Mouse (Mus musculus): Measurements from ENCODE around the gene Cyp4f39. TPM values are rescaled to one million over a fixed set of nuclear protein-coding genes. Genes with fewer than 3 reads are reported as not detected.
"Not testable (repeated sequence)": the region's sequence is repeated elsewhere in the genome, so short reads cannot be mapped to it uniquely, and the experiment has no call there.

Cyp4f39 gene
- total RNA-seq, 2 experiments from 2014 or later, result not detected

GRCm38 (mm10) chr17:32470795-32471194 lies 18.3 kb downstream of the Cyp4f39 start:
- no peak for DNase-seq (ENCODE audit: extremely low spot score in 1 of 2, low spot score in 1 of 2)

GRCm38 (mm10) chr17:32472176-32472575 lies 19.7 kb downstream of the Cyp4f39 start:
- no peak for DNase-seq (ENCODE audit: extremely low spot score in 1 of 2, low spot score in 1 of 2)

- DNase-seq (ENCODE audit: extremely low spot score in 1 of 2, low spot score in 1 of 2), result no peak
Observed at GRCm38 (mm10) chr17:32474954-32475560, 22.5 kb downstream of the Cyp4f39 start.

GRCm38 (mm10) chr17:32477204-32477603 lies 24.7 kb downstream of the Cyp4f39 start:
- DNase-seq (ENCODE audit: extremely low spot score in 1 of 2, low spot score in 1 of 2), result no peak

GRCm38 (mm10) chr17:32478727-32479126 lies 26.2 kb downstream of the Cyp4f39 start:
- no peak for DNase-seq (ENCODE audit: extremely low spot score in 1 of 2, low spot score in 1 of 2)

GRCm38 (mm10) chr17:32479554-32480506 lies 27.3 kb downstream of the Cyp4f39 start:
- no peak for DNase-seq (ENCODE audit: extremely low spot score in 1 of 2, low spot score in 1 of 2)

- DNase-seq (ENCODE audit: extremely low spot score in 1 of 2, low spot score in 1 of 2), result no peak
Observed at GRCm38 (mm10) chr17:32481766-32482165, 29.2 kb downstream of the Cyp4f39 start.

GRCm38 (mm10) chr17:32483200-32483599 lies 30.7 kb downstream of the Cyp4f39 start:
- DNase-seq (ENCODE audit: extremely low spot score in 1 of 2, low spot score in 1 of 2), result peak; percentile 55 to 69

- DNase-seq (ENCODE audit: extremely low spot score in 1 of 2, low spot score in 1 of 2), result no peak
Observed at GRCm38 (mm10) chr17:32492349-32492980, 39.9 kb downstream of the Cyp4f39 start.

GRCm38 (mm10) chr17:32494601-32495000 lies 42.1 kb downstream of the Cyp4f39 start:
- peak; percentile 40 to 75 for DNase-seq (ENCODE audit: extremely low spot score in 1 of 2, low spot score in 1 of 2)

GRCm38 (mm10) chr17:32500511-32500910 lies 48.0 kb downstream of the Cyp4f39 start:
- not testable (repeated sequence) for DNase-seq (ENCODE audit: extremely low spot score in 1 of 2, low spot score in 1 of 2)

- no peak for DNase-seq (ENCODE audit: extremely low spot score in 1 of 2, low spot score in 1 of 2)
Observed at GRCm38 (mm10) chr17:32501051-32501450, 48.5 kb downstream of the Cyp4f39 start.

- DNase-seq (ENCODE audit: extremely low spot score in 1 of 2, low spot score in 1 of 2), result no peak
Observed at GRCm38 (mm10) chr17:32503111-32503510, 50.6 kb downstream of the Cyp4f39 start.

- DNase-seq (ENCODE audit: extremely low spot score in 1 of 2, low spot score in 1 of 2), result peak in 1 of 2 experiments; percentile 8
Observed at GRCm38 (mm10) chr17:32505851-32506728, 53.6 kb downstream of the Cyp4f39 start, which contains the start of gene Cyp4f17. TSS of gene Cyp4f17 (plus strand) at chr17:32506050.

- DNase-seq (ENCODE audit: extremely low spot score in 1 of 2, low spot score in 1 of 2), result no peak
Observed at GRCm38 (mm10) chr17:32506729-32507245, 54.3 kb downstream of the Cyp4f39 start.

- DNase-seq (ENCODE audit: extremely low spot score in 1 of 2, low spot score in 1 of 2), result no peak
Observed at GRCm38 (mm10) chr17:32516126-32516525, 63.6 kb downstream of the Cyp4f39 start.

GRCm38 (mm10) chr17:32521981-32522380 lies 69.5 kb downstream of the Cyp4f39 start:
- no peak for DNase-seq (ENCODE audit: extremely low spot score in 1 of 2, low spot score in 1 of 2)

- no peak for DNase-seq (ENCODE audit: extremely low spot score in 1 of 2, low spot score in 1 of 2)
Observed at GRCm38 (mm10) chr17:32522386-32522785, 69.9 kb downstream of the Cyp4f39 start.

GRCm38 (mm10) chr17:32522816-32523215 lies 70.3 kb downstream of the Cyp4f39 start:
- DNase-seq (ENCODE audit: extremely low spot score in 1 of 2, low spot score in 1 of 2), result no peak

GRCm38 (mm10) chr17:32523895-32524294 lies 71.4 kb downstream of the Cyp4f39 start:
- no peak for DNase-seq (ENCODE audit: extremely low spot score in 1 of 2, low spot score in 1 of 2)
